Mouse (Mus musculus): ENCODE data around the gene Cilp. TPM values are rescaled to one million over a fixed set of nuclear protein-coding genes. Genes with fewer than 3 reads are reported as not detected.

The Cilp gene
- polyA plus RNA-seq, 1 experiment from 2014 or later, result 0.61 TPM

GRCm38 (mm10) chr9:65293580-65293972 is 28.6 kb downstream of the Cilp start:
- no peak for DNase-seq (ENCODE audit: low spot score)

DNA sequence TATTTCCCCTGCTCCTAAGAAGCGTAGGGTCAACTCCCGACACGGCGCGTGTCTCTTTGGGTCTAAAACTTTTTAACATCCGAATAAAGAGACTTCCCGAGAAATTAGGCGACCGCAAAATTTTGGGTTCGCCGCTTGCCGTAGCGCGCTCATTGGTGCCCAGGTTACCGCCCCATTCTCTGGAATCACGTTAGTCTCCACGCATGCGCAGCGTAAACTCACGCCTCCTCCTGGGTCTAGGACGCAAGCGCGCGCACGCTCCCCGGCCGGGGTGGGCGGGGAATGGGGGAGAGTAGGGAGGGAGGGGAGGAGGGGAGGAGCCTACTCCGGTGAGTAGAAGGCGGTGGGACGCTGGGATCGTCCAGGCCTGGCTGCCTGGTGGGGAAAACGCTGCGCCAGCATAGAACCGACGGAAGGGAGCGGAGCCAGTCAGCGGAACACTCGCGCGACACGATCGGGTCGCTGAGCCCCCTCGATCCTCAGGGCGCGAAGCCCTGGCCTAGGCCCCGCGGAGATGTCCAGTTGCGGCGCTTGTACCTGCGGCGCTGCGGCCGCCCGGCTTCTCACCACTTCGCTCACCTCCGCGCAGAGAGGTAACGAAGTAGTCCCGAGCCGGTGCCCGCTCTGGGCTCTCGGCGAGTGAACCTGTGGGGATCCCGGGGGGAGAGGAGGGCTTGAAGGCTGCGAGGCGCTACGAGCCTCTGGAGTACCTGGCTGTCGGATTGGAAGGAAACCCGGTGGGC is 29.2 kb downstream of the Cilp start, which contains the start of gene Clpx:
TSS of gene Clpx (plus strand) at position 288 of the 743 bp plus-strand sequence.
- DNase-seq (ENCODE audit: low spot score), result peak; percentile 99

GRCm38 (mm10) chr9:65294716-65295378 is 29.9 kb downstream of the Cilp start:
- no peak for DNase-seq (ENCODE audit: low spot score)

- no peak for DNase-seq (ENCODE audit: low spot score)
Observed at GRCm38 (mm10) chr9:65297056-65297455, 32.1 kb downstream of the Cilp start.

- no peak for DNase-seq (ENCODE audit: low spot score)
Observed at GRCm38 (mm10) chr9:65298761-65299160, 33.8 kb downstream of the Cilp start.

GRCm38 (mm10) chr9:65299650-65300049 is 34.7 kb downstream of the Cilp start:
- no peak for DNase-seq (ENCODE audit: low spot score)

DNA sequence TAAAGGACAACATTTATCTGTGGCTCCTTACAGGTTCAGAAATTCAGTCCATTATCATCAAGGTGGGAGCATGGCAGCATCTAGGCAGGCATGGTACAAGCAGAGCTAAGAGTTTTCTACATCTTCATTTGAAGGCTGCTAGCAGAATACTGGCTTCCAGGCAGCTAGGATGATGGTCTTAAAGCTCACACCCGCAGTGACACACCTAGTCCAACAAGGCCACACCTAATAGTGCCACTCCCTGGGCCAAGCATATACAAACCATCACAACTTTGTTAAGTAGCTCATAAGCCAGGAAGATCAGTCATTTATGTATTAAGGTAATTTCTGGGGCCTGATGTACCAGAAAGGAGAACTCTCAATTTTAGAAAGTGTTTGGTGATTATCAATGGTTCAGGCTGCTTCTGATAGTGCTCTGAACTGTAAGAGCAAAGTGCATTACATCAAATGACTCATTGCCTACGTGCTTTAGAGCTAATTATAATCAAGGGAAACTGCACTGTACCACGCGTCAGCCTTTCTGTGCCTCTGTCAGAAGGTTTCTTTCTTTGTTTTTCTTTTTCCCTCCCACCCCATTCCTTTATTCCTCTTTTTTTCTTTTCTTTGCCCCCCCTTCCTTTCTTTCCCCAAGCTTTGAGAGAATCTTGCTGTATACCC is 37.5 kb downstream of the Cilp start:
- no peak for DNase-seq (ENCODE audit: low spot score)

- no peak for DNase-seq (ENCODE audit: low spot score)
Observed at GRCm38 (mm10) chr9:65303586-65303985, 38.6 kb downstream of the Cilp start.

GRCm38 (mm10) chr9:65304300-65304699 is 39.3 kb downstream of the Cilp start:
- no peak for DNase-seq (ENCODE audit: low spot score)

DNA sequence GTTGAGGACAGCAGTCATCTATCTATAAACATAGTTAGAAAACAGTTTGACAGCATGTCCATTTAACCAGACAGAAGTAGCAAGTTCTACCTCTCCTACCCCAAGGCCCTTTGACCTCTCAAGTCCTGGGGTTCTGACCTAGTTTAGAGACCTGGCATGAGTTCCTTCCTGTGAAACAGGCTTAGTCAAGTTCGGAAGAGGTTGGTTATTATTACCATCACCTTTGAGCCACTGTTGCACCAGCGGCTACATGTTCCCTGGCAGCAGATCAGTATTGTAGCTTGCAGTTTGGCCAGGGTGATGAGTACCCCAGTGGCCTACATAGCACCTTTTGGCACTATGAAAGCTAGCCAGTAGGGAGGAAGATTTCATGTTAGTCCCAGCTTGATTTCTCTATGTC is 41.7 kb downstream of the Cilp start:
- no peak for DNase-seq (ENCODE audit: low spot score)

GRCm38 (mm10) chr9:65308011-65308410 is 43.0 kb downstream of the Cilp start:
- DNase-seq (ENCODE audit: low spot score), result no peak

- no peak for DNase-seq (ENCODE audit: low spot score)
Observed at GRCm38 (mm10) chr9:65312669-65313357, 47.8 kb downstream of the Cilp start.

GRCm38 (mm10) chr9:65313846-65314245 is 48.9 kb downstream of the Cilp start:
- DNase-seq (ENCODE audit: low spot score), result no peak

- DNase-seq (ENCODE audit: low spot score), result no peak
Observed at GRCm38 (mm10) chr9:65322255-65322900, 57.4 kb downstream of the Cilp start.

GRCm38 (mm10) chr9:65325971-65326370 is 61.0 kb downstream of the Cilp start:
- no peak for DNase-seq (ENCODE audit: low spot score)

DNA sequence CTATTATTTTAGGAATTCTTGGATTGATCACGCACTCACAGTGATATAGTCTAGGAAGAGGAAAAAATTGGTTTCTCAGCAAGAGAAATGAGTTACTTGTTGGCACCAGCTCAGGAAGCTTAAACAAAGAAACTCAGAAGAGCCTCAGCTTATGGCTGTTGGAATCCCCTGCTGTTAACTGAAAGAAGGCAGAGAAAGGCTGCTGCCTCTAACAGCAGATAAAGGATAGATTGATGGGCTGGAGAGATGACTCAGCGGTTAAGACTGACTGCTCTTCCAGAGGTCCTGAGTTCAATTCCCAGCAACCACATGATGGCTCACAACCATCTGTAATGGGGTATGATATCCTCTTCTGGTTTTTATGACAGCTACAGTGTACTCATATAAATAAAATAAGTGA is 62.4 kb downstream of the Cilp start:
- DNase-seq (ENCODE audit: low spot score), result no peak

Other genes starting within 250 kb of the Cilp start
- 61.8 and 64.0 TPM in 2 replicates for gene Hacd3, start 243.5 kb upstream of the Cilp start, polyA plus RNA-seq (2015; fragmentation: Nextera tagmentation; extraction: Ambion mirVana)
- 29.4 and 30.6 TPM in 2 replicates for gene Dpp8, start 232.8 kb upstream of the Cilp start, polyA plus RNA-seq (2015; fragmentation: Nextera tagmentation; extraction: Ambion mirVana)
- 4.9 and 5.0 TPM in 2 replicates for gene Igdcc4, start 163.7 kb upstream of the Cilp start, polyA plus RNA-seq (2015; fragmentation: Nextera tagmentation; extraction: Ambion mirVana)
- 0.09 TPM in 1 of 2 replicates, not detected in the other for gene Igdcc3, start 124.0 kb upstream of the Cilp start, polyA plus RNA-seq (2015; fragmentation: Nextera tagmentation; extraction: Ambion mirVana)
- gene Parp16, start 69.8 kb upstream of the Cilp start, polyA plus RNA-seq (2015; fragmentation: Nextera tagmentation; extraction: Ambion mirVana), result 6.0 and 7.3 TPM in 2 replicates
- 49.8 and 55.5 TPM in 2 replicates for gene Clpx, start 29.1 kb downstream of the Cilp start, polyA plus RNA-seq (2015; fragmentation: Nextera tagmentation; extraction: Ambion mirVana)
- gene Pdcd7, start 80.9 kb downstream of the Cilp start, polyA plus RNA-seq (2015; fragmentation: Nextera tagmentation; extraction: Ambion mirVana), result 14.8 and 18.6 TPM in 2 replicates
- gene Ubap1l, start 95.9 kb downstream of the Cilp start, polyA plus RNA-seq (2015; fragmentation: Nextera tagmentation; extraction: Ambion mirVana), result 0.12 and 0.22 TPM in 2 replicates
- 0.37 and 0.55 TPM in 2 replicates for gene Kbtbd13, start 126.5 kb downstream of the Cilp start, polyA plus RNA-seq (2015; fragmentation: Nextera tagmentation; extraction: Ambion mirVana)
- gene Rasl12, start 133.3 kb downstream of the Cilp start, polyA plus RNA-seq (2015; fragmentation: Nextera tagmentation; extraction: Ambion mirVana), result 2.0 and 2.2 TPM in 2 replicates
- gene Slc51b, start 157.8 kb downstream of the Cilp start, polyA plus RNA-seq (2015; fragmentation: Nextera tagmentation; extraction: Ambion mirVana), result 0.21 TPM in 1 of 2 replicates, not detected in the other
- gene Mtfmt, start 170.6 kb downstream of the Cilp start, polyA plus RNA-seq (2015; fragmentation: Nextera tagmentation; extraction: Ambion mirVana), result 19.5 and 23.5 TPM in 2 replicates
- 105 and 115 TPM in 2 replicates for gene Spg21, start 195.8 kb downstream of the Cilp start, polyA plus RNA-seq (2015; fragmentation: Nextera tagmentation; extraction: Ambion mirVana)